Mouse (Mus musculus) liver, adult 2 months (tissue): ENCODE data around the gene Plppr1.

Experiments
- CTCF ChIP-seq: fragments of 200-500 bp; IDR thresholded peaks from 2 replicates; pipeline ENCODE4 v1.5.1; 2011; ENCODE audit warnings: low read depth, low read length, control low read depth
- POLR2A ChIP-seq: fragments of 200-500 bp; IDR thresholded peaks from 2 replicates; pipeline ENCODE4 v1.6.1; 2011; ENCODE audit warnings: low read length, control low read depth; ENCODE audit not compliant: insufficient read depth; ENCODE audit errors: extremely low read depth

DNA sequence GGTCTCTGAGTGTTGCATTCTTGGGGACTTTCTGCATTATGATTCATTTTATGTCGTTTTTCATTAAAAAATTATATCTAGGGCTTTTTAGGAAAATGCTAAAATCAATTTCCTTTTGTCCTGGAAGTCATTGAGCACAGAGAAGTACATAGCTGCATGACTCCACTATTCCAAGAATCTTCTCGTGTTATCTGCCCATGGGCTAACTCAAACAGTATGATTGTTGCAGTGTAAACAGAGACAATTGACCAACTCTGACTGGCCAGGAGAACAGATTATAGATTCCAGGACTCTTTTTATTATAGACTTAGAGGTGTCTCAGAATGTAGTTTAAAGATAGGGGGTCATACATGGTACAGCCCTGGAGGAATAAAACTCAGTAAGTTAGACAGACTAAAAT lies 327.8 kb downstream of the Plppr1 start:
- TF ChIP-seq POLR2A, result no peak
- no peak for TF ChIP-seq CTCF
